Mouse (Mus musculus) ovary, adult 18-20 months (tissue): ENCODE data around the gene Txndc16.

Experiments
- DNase-seq: peaks from one replicate; pipeline ENCODE4 v3.0.0; 2022; ENCODE audit warnings: low spot score, mixed read lengths

Txndc16 gene

DNA sequence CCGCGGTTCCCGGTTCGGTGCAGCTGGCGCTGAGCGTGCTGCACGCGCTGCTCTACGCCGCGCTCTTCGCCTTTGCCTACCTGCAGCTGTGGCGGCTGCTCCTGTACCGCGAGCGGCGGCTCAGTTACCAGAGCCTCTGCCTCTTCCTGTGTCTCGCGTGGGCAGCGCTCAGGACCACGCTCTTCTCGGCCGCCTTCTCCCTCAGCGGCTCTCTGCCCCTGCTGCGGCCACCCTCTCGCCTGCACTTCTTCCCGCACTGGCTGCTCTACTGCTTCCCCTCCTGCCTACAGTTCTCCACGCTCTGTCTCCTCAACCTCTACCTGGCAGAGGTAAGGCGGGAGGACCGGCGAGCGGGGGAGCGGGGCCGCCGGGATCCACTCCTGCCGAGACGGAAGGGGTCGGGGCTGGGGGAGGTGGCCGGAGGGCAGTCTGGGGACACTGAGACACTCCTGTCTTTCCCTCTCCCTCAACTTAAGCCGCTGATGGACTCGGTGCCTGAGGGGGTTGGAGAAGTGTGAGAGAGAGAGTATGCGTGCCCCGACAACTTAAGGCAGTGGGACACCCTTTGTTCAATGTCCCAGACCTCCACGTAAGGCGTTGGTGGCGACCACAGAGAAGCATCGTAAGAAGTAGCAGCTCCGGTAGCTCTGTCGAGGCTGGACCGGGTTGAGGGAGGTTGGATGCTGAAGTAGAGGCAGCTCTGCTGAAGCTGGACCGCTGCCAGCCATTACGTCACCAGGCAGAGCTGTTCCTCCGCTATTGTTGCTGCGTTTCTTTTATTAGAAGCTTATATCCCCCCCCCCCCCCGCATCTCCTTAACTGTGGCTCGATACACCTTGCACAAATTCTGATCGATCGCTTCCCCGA is at the start of gene Txndc16:
Txndc16 (minus strand) TSS at position 239 of the 867 bp plus-strand sequence.
- DNase-seq, result peak; percentile 54

GRCm38 (mm10) chr14:45263831-45264592 is 43.9 kb upstream of the Txndc16 start:
- DNase-seq, result no peak

DNA sequence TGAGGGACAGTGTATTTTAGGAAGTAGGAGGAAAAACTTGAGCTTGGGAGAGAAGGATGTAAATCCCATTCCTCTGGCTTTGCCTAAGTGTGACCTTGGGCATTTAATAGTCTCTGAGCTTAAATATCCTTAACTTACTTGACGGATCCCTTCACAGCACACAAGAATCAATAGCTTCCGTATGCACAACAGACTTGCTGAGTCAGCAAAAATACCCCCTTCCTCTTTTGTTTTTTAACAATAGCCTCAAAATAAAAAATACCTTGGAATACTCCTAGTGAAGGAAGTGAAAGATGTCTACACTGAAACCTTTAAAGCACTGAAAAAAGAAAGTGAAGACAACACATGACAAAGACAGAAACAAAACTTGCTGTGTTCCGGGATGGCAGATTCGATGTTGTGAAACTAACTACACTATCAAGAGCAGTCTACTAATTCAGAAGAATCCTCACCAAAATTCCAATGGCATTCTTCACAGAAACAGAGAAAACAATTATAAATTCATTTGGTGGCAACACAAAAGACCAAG is 31.5 kb upstream of the Txndc16 start:
- DNase-seq, result no peak

- DNase-seq, result no peak
Observed at GRCm38 (mm10) chr14:45241613-45242012, 21.5 kb upstream of the Txndc16 start.

DNA sequence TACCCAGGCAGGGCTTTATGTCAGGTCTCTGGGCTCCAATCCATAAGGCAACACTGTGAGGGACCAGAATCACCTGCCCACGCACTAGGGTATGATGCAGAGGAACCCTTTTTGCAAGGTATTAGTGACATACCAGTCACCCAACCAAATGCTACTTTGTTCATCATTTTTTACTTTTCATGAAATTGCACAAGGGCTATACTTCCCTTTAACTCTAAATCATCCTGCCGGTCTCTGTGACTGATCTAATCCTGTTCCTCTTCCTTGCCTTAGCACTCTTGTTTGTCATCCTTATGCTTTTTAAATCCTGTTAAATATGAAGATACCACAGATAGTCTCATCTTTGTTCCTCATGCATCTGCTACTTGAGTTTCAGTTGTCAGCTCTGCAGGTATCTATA is 18.9 kb upstream of the Txndc16 start:
- DNase-seq, result no peak

DNA sequence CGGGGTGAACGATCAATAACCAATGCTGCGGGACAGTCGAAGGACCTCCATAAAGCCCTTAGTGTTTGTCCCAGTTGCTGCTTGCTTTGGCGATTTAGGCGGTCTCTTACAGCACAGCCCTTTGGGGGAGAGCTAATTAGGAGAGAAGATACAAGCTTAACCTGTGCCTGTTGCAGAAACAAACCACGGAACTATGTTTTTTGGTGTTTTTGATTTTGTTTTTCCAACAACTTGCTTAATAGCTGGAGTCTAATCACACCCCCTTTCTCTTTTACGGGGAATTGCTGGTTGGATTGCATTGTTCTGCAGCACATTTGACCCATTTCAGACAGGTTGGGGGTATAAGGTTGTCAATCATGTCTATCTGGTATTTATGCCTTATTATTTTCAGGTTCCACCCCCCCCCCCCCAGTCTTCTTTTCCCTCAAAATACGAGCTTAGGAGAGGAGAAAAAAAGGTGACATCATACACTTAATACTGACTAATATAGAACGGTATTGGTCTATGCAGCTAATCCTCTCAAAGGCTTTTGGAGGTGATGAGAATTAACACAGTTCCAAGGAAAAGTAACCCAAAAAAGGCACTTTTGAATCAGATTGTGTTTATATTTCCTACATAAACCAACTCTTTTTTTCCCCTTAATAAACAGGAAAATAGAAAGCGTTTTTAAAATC is 966 bp upstream of the Txndc16 start:
- DNase-seq, result no peak

GRCm38 (mm10) chr14:45219281-45220089 is 643 bp downstream of the Txndc16 start, which contains the start of gene Gpr137c:
Gene Gpr137c, plus strand, starts transcription at chr14:45219717.
- DNase-seq, result peak; percentile 99

GRCm38 (mm10) chr14:45217693-45218092 is 2.4 kb downstream of the Txndc16 start:
- DNase-seq, result no peak

GRCm38 (mm10) chr14:45216711-45217340 is 3.3 kb downstream of the Txndc16 start:
- no peak for DNase-seq

DNA sequence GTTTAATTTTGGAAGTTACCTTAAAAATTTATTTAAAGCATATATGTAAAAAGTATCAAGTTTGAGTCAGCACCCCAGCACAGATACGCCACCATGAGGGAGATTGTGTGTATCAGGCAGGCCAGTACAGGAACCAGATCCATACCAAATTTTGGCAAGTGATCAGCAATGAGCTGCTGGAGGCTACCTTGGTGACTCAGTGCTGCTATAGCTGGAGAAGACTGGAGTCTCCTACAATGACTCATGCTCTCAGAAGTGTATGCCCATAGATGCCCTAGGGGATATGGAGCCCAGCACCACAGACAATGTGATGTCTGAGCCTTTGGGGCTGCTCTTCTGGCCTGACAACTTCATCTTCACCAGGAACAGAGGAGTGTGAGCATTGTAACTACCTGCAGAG is 8.7 kb downstream of the Txndc16 start:
- no peak for DNase-seq

DNA sequence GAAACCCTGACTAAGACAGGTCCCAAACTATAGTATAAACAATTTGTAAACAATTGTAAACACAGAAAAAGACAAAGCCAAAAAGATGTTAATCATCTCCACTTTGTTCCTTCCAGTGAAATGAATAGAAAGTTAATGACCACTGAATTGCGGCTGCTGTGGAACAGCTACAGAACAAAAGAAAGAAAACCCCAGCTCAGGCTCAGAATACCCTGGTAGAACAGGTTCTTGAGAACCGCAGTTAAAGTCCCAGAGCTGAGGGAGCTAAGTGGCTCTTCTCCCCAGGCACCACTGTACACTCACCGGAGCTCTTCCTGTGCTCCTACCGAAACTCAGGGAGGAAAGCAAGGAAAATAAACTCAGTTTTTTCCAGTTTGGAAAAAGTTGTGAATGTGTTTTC is 9.4 kb downstream of the Txndc16 start:
- no peak for DNase-seq

- DNase-seq, result no peak
Observed at GRCm38 (mm10) chr14:45200607-45201006, 19.5 kb downstream of the Txndc16 start.

- no peak for DNase-seq
Observed at GRCm38 (mm10) chr14:45190999-45191398, 29.1 kb downstream of the Txndc16 start.

- DNase-seq, result no peak
Observed at GRCm38 (mm10) chr14:45181611-45182010, 38.5 kb downstream of the Txndc16 start.

DNA sequence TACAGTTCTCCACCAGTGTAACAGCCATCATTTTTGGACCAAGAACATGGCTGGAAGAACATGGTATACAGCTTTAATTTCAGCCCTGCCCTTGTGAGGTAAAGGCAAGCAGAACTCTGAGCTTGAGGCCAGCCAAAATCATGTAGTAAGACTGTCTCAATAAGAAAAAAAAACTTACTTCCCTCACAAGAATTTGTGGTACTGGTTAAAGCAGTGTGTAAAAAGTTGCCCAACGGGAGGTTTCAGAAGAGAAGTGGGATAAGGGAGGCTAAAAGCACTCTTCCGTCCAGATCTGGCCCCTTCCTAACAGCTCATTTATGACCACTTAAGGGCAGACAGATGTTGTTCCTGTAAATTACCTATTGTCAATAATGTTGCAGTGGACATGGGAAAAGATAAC is 40.5 kb downstream of the Txndc16 start:
- DNase-seq, result no peak

GRCm38 (mm10) chr14:45179186-45179585 is 40.9 kb downstream of the Txndc16 start:
- DNase-seq, result no peak

- no peak for DNase-seq
Observed at GRCm38 (mm10) chr14:45175012-45175740, 45.0 kb downstream of the Txndc16 start.

DNA sequence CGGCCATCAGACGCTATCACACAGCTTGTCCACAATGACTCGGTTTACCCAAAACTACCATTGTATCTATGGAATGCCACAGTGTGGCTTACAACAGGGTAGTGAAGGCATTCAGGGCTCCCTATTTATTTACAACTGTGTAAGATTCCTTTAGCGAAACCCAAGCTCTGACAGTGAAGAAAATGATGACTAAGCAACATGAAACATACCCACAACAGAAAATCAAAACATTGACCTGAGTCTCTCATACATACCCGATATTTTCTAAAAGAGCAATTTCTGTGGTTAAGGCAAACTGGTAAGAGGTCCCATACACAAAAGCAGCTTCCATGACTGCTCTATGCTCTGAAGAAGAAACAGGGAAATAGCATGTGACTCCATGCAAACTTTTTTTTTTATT is 47.9 kb downstream of the Txndc16 start:
- DNase-seq, result no peak

GRCm38 (mm10) chr14:45167366-45167765 is 52.8 kb downstream of the Txndc16 start:
- DNase-seq, result no peak

DNA sequence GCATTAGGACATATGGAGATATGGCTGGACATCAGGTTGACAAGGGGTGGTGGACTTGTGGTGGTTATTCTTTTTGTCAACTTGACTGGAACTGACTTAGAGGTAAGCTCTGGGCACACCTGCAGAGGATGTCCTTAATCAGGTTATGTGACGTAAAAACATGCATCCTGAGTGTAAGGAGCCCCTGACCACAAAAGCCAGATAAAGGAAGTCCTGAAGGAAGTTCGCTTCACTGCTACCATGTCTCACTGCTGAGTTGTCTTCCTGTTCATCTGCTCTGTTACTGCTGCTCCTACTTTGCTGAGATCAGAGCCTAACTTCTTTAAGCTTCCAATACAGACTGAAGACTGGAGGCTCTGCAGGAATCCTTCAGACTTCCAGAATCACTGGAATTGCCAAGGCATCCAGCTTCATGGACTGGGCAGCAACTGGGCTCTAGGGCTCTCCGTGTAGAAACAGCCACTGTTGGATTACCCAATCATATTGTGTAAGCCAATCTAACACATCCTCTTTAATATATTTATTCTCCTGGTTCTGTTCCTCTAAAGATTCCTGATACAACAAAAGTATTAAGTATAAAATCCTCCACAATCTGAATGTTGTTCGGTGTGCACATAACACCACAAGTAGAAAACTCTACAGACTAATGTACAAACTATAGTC is 64.5 kb downstream of the Txndc16 start:
- no peak for DNase-seq
